Mouse (Mus musculus) lung, postnatal 10 days (tissue): ENCODE data around the gene Plppr4.

ENCODE experiments used
- DNase-seq: peaks from one replicate; pipeline ENCODE4 v3.0.0; 2021

Gene Plppr4

GRCm38 (mm10) chr3:117360528-117360927, at the start of gene Plppr4:
Gene Plppr4 (minus strand): TSS chr3:117360876.
- DNase-seq: no peak

GRCm38 (mm10) chr3:117405821-117406220, 45.1 kb upstream of the Plppr4 start:
- no peak for DNase-seq

DNA sequence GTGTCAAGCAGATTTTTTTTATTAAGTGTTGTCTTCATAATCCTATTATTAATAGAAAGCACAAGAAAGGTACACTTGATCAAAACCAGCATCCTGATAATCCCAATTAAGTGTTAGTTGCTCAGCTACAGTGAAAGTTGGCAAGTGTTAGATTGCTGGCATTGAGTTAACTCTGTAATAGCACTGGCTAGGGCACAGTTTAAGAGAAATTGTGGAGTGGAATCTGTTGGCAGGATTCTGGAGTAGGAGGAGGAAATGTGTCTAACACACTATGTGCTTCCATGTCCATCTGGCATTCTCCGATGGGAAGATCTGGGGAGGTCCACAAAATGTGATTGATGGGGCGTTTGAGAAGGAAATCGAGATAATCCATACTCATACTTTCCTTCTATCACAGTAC, 43.1 kb upstream of the Plppr4 start:
- no peak for DNase-seq

- DNase-seq: no peak
These were observed 5.4 kb upstream of the Plppr4 start for GRCm38 (mm10) chr3:117366041-117366440.

DNA sequence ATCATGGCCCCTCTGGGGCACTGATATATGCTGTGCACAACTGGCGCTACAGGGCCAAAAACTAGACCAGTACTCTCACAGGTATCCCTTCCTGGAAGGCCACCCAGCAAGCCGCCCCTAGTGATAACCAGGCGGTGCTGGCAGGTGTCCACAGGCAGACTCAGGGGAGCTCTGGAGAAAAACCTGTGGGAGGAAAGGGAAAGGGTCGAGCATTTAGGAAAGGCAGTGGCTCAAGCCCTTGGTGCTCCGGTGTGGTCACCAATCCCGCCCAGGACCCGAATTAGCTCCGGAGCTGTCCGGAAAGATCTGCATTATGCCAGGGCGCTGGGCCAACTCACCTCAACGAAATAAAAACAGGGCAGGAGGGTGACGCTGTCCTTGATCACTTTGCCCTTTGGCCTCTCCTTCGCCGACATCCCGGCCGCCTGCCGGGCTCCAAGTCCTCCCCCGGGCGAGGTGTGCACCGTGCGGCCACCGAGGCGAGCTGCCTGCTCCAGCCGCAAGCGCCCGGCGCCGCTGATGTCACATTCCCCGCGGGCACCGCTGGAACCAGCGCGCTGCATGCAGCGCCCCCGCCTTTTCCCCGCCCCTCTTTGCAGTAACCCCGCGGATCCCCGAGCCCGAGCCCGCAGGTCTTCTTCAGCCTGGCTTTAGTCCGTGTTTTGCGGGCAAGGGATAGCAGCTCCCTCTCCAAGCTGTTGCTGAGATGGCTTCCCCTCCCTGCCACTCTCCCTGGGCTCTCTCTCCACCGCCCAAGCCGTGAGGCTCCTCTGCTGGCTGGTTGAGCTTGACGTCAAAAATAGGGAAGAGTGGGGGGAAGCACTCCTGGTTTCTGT, 772 bp downstream of the Plppr4 start:
- peak; percentile 11 for DNase-seq

GRCm38 (mm10) chr3:117358981-117359628, 1.6 kb downstream of the Plppr4 start:
- DNase-seq: no peak

DNA sequence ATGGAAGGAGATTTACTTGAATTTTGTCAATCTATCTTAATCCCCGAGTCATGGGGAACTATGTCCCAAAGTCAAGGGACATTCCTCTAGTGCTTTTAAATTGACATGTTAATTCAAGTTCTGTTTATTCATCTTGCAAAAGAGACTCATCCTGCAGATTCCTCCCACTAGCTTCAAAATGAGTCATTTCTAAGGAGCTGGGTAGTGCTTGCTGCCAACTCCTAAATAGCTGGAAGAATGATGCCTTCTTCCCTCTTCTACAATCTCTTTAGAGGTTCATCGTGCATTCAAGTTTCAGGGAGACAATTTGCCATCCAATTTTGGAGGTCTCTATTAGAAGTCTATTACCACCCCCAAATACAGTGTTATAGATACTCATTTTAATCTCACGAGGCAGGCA, 3.3 kb downstream of the Plppr4 start:
- DNase-seq: no peak

DNA sequence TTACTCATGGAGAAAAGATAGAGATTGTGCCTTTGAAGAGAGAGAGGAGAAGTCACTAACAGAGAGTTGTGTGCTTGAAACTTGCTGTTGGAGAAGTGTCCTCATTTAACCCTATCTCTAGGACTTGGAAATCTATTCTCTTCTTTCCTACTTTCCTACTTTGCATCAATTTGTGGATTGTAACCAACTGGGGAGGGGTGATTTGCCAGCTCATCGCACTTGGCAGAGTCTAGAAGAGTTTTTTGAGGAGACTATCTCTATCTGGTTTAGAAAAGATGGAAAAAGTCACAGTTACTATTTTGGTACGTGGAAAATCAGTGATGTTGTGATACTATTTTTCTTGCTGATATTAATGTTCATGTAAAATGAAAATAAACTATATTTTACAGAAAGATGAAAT, 6.7 kb downstream of the Plppr4 start:
- DNase-seq: no peak

GRCm38 (mm10) chr3:117346351-117346750, 14.3 kb downstream of the Plppr4 start:
- no peak for DNase-seq

DNA sequence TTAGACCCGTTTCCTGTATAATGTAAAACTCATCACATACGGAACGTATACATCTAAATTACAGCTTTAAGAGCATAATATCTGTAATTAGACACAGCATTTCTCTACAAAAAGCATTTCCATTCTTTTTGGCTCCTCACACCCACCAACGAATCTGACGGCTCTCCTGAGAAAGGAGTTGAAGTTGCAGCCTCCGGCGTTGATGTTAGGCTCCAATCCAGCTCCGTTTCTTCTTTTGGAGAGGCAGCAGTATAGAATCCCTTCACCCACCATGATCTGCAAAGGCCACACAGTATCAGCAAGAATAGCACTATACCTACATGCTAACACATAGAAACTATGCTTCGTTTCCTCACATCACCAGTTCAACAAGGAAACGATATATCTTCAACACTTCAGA, 29.2 kb downstream of the Plppr4 start:
- DNase-seq: no peak

DNA sequence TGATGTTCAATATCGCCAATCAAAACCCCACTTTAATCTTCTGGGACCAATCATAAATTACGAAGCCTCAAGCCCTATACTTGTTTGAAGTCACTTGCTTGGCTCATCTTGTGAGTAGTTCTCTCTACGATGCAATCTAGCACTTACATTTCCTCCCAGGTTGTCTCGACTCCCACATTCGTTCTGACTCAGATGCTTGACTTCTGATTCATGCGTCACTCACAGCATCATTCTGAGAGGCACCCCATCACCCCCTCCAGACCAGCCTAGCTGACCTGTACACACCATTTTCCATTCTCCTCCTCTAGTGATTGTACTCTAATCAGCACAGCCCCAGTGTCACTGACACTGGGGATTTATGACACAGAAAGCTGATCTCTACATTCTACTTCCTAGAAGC, 31.2 kb downstream of the Plppr4 start:
- DNase-seq: no peak

DNA sequence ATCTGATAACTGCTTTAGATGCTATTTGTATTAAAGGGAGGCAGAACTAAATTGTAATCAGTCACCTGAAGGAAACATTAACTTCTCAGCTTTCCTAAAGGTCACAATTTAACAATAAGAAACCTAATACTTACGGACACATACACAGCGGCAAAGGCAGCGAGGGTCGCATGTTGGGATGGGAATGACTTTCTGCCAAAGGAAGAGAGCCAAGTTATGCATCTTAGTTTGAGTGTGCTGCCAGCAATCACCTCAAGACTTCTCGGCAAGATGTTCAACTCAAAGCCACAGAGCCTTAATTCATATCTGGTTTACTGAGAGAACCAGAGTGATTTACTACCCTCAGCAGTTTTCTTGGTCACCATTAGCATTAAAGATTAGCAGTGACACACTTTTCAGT, 34.1 kb downstream of the Plppr4 start:
- no peak for DNase-seq

DNA sequence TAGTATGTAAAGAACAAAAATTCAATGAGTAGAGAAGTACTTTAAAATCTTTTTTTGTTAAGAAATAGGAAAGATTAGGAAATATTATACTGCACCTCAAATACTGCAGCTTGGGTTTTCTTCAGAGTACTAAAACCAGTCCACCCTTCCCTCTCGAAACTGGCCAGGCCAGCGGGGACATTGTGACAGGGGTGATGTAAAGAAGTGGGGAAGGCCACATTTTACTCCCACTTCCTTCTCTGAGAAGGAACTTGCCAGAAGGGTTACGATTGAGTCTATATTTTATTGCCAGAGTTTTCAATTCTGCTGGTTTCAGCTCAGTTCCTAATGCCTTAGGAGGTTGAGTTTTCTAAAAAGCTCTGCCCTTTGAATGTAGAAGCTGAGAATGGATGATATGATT, 41.0 kb downstream of the Plppr4 start:
- no peak for DNase-seq

GRCm38 (mm10) chr3:117313339-117313738, 47.3 kb downstream of the Plppr4 start:
- no peak for DNase-seq

GRCm38 (mm10) chr3:117312097-117312496, 48.6 kb downstream of the Plppr4 start:
- no peak for DNase-seq

DNA sequence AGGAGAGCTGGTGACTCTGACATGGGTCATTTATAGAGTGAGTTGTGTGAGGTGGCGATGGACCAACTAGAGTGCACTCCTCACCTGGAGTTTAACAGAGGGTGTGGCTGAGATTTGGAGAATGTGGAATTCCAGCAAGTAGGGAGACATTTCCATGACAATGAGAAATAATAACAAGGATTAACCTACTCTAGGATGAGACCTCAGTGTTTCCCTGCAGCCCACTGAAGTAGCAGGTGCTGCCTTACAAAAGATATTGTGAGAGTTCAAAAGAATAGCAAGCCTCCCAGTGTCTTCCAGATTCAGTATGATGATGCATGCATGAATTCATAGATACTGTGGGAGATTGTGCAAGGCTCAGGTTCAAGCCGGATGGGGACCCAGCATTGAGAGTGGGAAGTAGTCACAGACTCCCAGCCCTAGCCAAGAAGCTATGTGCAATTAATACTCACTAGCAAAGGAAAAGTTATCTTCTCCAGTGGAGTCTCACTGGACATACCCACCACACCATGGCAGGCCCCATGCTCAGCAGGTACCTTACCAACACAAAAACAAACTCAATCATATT, 49.8 kb downstream of the Plppr4 start:
- DNase-seq: no peak

DNA sequence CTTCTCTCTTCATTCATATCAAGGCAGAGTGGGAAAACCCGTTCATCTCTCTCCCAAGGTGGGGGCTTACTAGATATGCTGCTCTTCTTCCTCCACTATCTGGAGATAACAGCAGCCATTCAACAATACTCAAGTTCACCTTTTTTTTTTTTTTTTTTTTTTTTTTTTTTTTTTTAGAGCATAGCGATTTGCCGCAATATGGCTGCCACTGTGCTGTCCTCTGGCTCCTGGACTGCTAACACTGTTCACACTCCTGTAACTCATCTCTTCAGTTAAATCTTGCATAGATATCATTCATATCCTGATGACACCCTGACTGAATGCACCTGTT, 51.1 kb downstream of the Plppr4 start:
- DNase-seq: no peak

DNA sequence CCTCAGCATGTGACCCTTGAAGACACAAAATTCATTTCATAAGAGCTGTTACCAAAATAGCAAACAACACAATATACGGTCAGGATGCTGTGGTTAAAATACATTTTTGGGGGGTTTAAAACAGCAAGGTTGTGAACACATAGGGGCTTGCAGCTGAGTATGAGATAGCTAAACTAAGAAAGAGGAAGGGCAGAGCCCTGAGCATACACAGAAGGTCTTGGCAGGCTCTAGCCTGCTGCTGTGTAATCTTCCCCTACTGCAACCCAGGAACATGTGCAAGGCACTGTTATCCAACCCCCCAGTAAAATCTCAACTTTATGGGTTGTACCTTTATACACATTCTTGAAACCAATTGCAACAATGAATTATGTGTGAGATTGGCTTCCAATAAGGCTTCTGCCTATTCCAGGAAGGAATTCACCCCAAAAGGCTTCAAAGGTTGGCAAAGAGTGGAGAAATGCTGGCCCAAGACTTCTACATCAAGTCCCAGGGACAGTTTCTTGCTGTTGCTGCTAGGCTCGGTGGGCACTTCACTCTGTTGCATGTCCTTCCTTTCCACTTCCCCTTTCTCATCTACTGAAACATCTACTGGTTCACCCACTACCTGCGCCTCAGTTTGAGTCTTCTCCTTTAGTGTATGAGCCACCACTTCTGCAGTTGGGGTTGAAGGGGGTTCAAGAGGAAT, 51.6 kb downstream of the Plppr4 start:
- DNase-seq: no peak

GRCm38 (mm10) chr3:117307555-117307954, 53.1 kb downstream of the Plppr4 start:
- DNase-seq: no peak

DNA sequence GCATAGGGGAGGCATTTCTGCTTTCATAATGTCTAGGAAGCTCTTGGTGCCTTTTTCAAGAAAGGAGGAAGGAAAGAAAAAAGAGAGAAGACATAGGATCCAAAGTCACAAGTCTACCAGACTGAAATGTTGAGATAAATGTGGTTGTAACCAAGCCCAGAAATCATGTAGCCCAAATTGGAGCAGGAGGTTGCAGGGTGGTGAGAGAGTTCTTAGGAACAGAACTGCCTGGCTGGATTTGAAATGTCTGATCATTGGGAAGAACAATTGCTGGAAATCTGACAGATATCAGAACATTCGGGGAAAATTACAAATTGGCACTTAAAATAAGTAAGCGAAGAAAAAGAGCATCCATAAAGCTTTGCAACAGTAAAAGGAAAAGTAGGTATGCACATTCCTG, 56.6 kb downstream of the Plppr4 start:
- no peak for DNase-seq

DNA sequence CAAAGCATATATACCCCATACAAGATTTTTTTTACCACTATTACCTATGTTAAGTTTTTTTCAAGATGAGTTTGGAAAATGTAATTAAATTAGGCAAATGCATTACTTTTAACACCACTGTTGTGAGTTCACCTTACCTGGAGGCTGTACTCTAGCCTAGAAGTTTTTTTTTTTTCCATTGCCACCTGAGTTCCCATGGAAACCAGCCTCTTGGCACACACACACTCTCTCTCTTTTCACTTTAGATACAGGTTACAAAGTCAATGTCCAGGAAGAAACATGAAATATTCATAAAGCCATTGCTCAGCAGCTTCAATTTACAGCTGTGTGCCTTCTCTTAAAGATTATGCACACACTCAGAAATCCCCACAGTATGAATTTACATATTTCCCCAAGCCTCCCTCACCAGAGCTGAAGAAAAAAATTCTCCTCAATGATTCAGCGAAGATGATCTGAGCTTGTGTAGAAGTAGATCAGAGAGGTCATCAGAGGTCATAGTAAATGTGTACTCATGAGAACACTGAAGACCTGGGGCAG, 59.9 kb downstream of the Plppr4 start:
- DNase-seq: no peak

DNA sequence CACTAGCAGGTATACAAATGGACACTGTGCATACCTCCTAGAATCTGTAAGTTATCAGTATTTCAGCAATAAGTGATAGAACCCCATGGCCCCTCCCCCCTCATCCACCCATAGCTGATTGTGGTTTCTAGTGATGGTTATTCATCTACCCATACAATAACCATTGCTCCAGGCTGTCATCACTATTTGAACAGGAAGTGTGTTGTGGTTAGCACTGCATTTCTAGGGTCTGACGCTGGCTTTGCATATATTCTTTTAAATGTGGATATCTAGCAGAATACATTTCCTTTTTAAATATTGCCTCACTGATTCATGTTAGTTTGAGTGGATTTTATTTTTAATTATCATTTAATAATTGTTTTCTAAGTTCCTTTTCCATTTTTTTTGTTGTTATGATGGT, 62.9 kb downstream of the Plppr4 start:
- DNase-seq: no peak

- no peak for DNase-seq
These were observed 66.3 kb downstream of the Plppr4 start for GRCm38 (mm10) chr3:117294308-117294925.
